Mouse (Mus musculus): ENCODE results near the gene Camk1d. TPM values are rescaled to one million over a fixed set of nuclear protein-coding genes. Genes with fewer than 3 reads are reported as not detected.
"Not testable (repeated sequence)": the region's sequence is repeated elsewhere in the genome, so short reads cannot be mapped to it uniquely, and the experiment has no call there.

Camk1d gene
- total RNA-seq, 4 experiments from 2014 or later, result 133 to 174 (median 152) TPM

DNA sequence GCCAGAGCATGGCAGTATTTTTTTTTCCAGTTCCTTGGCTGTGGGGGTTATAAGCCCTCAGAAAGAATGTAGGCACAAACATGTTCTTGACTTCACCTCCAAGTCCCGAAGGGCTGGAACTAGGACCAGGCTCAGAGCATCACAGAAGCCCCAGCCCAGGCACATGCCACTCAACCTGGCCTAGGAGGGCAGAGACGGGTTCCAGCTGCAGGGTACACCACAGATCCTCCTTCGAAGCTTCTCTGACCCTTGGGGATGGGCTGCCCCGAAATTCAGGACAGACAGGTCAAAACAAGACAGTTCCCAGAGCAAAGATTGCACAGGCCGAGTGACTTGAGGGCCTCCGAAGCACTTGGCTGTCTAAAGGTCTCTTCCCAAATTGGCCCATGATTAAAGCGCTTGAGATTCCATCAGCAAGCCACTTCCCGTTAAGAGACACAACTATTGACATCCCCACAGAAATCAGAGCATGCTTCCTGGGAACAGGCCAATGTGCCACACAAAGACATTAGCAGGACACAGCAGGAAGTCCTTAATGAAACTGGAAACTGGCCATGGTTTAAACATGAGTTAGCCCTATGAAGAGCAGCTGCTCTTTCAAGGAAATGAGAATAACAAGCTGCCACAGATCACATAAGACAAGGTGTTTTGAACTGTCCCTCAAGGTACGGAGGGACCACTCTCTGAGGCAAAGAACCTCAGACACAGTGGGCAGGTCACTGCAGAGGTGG, 136.8 kb downstream of the Camk1d start:
- DNase-seq (ENCODE audit: low spot score in 2 of 2), result no peak

DNA sequence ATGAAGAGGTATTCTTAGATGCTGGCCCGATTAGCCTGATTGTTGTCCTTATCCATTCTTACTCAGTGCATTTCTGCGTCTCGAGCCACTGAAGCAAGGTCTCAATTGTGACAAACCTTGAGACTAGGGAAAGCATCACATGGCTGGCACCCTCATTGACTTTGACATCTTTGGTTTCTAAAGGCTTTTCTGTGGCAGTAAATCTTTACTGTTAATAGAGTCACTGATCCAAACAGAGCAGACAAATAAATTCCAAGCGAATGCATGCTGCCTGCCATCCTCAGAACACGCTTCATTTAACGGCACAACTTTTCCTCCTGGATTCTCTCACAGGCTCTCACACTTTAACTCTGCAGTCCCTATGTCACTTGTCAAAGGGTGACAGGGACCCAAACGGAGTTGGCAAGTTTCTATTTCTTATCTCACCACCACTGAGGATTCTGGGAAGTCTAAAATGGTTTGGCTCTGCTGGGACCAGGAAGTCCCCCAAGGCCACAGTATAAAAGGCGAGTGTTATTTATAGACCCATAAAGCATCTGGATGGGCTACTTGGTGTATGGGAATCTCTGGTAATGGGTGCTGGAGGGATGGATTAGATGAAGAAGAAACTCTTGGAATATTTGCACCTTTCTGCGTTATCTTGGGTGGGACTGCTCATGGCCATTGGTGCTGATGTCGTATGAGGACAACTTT, 141.9 kb downstream of the Camk1d start:
- DNase-seq (ENCODE audit: low spot score in 2 of 2), result no peak

DNA sequence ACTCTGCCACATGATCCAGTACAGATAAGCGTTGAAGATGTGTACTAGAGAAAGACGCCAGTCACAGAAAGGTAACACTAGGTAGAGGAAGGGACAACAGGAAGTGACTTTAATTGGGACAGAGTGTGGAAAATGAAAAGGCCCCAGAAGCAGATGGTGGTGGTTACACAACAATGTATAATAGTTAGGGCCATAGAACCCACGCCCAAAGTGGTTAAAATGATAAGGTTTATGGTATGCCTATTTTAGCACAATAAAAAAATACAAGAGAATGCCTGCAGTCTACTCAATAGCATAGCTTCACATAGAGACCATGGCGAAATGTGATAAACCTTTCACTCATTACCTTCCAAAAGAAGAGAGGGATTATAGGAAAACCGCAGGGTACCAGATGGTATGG, 147.7 kb downstream of the Camk1d start:
- DNase-seq (ENCODE audit: low spot score in 2 of 2), result no peak

DNA sequence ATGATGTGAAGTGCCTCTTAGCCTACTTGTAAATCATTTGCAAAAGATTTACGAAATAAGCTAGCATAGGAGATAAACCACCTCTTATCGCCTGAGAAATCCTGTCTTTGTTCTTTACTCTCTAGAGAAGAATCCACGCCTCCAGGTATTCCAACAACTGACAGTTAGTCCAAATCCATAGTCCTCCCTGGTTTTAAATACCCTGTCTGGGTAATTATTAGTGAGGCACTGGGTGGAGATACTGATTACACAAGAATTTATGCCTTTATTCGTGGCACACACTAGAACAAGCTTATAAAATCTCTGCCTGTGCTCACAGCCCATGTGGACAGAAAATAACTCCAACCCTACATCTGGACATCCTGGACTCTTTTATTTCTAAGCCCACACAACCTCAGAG, 150.6 kb downstream of the Camk1d start:
- no peak for DNase-seq (ENCODE audit: low spot score in 2 of 2)

DNA sequence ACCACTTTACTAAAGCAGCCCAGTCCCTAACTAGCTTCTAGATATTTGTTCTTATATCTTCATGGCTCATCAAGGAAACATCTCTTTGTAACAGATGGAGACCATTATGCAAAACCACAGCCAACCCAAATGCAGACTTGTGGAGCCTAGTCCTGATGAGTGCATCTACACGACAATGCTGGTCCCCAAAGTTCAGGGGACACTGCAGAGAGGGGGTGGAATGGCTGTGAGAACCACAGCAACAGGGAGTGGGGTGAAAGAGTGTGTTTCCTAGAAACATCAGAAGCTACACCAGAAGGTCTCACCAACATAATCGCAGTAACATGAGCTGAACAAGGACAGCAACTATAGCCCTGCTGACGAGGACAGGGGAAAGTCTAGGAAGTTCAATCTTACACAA, 152.9 kb downstream of the Camk1d start:
- DNase-seq (ENCODE audit: low spot score in 2 of 2), result no peak

DNA sequence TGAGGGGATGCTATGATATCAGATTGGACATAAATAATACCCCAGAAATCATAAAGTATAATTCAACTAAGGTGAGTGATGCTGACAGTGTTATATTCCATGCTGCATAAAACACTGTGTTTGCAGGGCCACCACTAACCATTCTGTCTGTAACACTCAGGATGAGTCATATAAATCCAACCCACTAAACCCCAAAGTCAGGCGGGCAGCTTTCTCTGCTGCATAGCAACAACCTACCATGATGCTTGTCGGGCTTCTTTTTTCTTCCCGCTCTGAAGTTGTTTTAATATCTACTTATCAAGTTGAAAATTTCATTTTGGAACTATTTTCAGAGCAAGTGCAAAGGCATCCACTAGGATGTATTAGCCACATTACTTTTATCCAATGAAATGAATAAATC, 161.1 kb downstream of the Camk1d start:
- peak in 1 of 2 experiments; percentile 40 for DNase-seq (ENCODE audit: low spot score in 2 of 2)

DNA sequence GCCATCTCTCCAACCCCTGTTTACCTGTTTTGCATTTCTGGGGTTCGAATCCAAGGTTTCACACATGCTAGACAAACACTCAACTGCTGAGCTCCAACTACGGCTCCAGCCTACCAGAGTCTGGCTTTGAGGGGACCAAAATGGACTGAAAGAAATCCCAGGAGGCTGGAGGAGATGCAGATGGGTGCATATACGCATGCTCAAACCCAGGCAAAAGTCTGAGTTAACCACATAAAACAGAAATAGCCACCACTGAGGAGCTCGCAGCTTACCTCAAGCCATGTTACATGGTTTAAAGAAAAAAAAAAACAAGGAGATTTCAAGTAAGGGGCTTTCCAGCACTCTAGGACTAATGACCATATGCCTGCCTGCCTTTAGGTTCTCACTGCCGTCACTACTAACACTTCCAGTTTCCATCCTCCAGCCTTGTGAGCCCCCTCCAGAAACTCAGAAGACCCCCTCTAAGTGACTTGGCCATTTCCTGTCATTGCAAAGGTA, 162.5 kb downstream of the Camk1d start:
- DNase-seq (ENCODE audit: low spot score in 2 of 2), result no peak

DNA sequence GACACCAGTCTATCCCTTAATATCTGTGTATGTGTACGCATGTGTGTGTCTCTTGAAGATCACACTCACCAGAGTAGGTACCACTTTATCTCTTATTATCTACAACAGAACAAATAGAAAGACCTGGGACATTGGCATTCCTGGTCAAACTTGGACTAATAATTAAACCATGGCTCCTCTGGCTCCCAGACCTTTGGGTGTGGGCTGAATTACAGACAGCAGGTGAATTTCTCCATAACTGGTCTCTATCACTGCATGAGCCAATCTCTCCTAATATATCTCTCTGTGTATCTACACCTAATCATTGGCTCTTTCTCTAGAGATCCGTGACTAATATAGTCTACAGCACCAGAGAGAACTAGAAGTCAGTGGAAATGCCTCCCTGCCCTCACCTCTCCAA, 165.0 kb downstream of the Camk1d start:
- DNase-seq (ENCODE audit: low spot score in 2 of 2), result no peak

DNA sequence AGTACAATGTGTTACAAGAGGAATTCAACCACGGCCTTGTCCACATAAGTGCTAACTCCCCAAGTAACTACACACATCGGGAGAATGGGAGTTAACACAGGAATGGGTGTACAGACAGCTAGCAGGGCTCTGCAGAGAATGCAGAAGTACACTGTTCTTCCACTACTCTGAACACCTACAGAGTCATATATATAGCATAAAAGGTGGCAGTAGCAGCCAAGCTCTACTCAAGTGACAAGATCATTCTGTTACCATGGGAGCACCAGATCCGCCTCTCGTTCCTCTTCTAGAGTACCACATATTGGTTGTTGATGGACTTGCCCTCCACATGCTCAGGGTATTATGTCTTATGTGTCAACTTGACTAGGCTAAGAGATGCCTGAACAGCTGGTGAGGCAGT, 165.4 kb downstream of the Camk1d start:
- no peak for DNase-seq (ENCODE audit: low spot score in 2 of 2)

DNA sequence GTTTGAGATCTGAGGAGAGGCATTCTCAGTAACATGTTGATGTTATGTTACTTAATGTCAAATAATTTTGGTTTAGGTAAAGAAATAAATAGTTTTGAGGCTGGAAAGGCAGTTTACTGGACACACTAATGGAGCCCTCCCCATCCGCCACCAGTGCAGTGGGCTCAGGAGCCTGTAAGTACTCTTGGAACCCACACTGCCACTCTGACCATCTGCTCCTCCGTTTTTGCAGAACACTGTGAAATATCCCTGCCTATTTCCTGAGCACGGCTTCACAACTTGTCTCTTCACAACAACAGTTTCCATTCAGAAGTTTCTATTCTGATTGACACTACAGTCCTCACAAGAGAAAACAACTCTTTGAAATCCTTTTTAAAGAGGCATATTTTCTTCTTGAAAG, 173.4 kb downstream of the Camk1d start:
- DNase-seq (ENCODE audit: low spot score in 2 of 2), result peak in 1 of 2 experiments; percentile 48

DNA sequence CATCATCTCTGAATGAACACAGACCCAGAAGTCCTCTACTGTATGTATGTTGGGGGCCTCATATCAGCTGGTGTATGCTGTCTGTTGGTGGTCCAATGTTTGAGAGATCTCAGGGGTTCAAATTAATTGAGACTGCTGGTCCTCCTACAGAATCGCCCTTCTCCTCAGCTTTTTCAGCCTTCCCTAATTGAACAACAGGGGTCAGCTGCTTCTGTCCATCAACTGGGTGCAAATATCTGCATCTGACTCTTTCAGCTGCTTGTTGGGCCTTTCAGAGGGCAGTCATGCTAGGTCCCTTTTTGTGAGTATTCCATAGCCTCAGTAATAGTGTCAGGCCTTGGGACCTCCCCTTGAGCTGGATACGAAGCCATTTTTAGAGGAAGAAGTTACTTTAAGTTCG, 174.4 kb downstream of the Camk1d start:
- DNase-seq (ENCODE audit: low spot score in 2 of 2), result not testable (repeated sequence)

DNA sequence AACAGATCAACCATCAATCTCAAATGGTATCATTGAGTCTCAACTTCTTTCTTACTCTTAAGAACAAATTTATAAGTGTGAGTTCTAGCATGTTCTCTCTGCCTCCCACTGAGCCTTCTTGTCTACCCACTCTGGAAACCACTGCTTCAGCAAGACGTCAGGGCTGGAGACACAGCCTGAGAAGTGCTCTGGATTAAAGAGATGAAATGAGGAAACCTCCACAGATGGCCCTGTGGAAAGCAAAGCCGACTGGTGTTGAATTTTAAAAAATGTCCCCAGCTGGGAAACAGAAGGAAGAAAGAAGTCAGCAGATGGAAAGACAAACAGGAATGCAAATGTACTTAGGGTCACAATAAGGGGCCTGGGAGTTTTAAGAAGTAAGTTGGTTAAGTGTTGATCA, 180.4 kb downstream of the Camk1d start:
- peak; percentile 49 to 51 for DNase-seq (ENCODE audit: low spot score in 2 of 2)

DNA sequence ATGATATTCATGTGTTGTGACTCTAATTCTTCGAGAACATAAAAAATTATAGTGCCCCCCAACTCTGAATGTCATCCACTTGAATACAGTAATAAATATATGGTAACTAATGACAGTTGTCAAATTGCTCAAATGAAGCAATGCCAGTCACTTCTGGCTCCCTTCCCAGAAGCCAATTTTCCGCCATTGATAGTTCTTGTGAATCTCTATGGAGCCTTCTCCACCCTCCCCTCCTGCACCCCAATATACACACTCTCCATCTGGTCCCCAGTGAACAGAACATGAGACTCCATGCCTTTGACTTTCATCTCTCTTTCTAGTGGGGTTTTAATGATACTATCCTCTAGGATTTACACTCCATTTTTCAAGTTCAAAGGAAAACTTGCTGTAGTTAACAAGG, 184.3 kb downstream of the Camk1d start:
- peak in 1 of 2 experiments; percentile 25 for DNase-seq (ENCODE audit: low spot score in 2 of 2)

DNA sequence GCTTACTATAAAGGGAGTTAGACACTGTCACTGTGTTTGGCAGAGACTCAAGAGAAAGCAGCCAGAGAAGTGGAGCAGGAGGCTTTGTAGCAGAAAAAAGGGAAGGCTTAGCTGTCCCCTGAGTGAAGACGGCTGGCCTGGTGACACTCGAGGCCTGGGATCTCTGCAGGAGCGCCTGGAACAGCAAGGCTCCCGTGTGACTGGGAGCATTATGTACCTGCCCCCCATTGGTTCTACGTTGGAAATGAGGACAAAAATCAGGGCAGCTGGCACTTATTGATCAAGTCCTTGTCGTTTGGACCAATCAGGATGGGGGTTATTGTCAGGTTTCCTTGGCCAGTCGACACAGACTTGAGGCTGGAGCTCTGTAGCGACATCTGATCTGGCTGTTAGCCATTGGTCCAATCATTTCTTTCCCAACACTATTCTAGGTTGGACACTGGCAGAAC, 195.1 kb downstream of the Camk1d start:
- peak in 1 of 2 experiments; percentile 21 for DNase-seq (ENCODE audit: low spot score in 2 of 2)

DNA sequence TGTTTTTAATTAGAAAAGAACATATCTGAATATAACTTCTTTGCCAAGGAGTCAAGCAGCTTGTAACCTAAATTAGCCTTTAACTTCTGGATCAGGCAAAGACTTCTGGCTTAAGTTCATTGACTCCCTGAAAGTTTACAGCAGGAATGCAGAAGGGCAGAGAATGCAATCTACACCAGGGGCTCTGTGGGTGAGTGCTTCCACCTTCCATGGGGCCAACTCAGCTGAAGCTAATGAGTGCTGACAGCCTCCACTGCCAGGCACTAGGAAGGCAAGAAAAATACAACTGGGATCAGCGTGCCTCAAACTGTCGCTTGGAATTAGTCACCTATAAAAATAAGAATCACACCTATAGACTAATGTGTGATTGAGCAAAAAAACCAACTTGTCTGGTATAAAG, 199.2 kb downstream of the Camk1d start:
- DNase-seq (ENCODE audit: low spot score in 2 of 2), result no peak

DNA sequence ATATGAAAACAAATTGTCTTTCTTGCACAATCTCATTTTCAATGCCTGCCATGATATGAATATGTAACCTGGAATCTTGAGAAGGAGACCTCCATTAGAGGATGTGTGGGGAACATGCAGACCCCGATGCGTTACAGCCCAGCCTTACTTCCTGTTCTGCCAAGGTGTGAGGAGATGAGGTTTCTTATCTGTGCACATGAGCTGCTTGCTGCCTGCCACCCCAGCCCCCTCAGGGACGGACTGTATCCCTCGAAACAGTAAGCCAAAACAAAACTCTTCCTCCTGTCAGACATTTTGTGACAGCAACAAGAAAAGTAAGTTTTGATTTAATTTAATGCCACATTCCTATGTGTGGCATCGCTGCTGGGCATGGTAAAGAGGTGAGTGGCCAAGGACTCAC, 200.2 kb downstream of the Camk1d start:
- DNase-seq (ENCODE audit: low spot score in 2 of 2), result no peak

DNA sequence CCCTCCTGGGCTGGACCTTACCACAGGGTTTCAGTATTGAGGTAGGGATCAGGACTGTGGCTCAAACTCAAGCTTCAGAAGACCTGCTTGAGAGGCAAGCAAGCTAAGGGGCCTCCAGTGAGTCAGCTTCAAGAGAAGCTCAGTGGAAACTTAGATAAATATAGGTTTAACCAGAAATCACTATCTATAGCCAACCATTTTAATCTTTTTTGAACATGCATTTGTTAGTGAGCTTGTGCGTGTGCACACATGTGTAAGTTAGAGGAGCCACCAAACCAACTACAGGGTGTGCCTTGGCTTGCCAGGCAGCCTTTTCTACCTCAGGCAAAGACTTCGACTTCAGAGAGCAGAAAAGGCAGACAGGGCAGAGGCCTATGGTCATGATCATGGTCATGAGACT, 200.7 kb downstream of the Camk1d start:
- no peak for DNase-seq (ENCODE audit: low spot score in 2 of 2)

DNA sequence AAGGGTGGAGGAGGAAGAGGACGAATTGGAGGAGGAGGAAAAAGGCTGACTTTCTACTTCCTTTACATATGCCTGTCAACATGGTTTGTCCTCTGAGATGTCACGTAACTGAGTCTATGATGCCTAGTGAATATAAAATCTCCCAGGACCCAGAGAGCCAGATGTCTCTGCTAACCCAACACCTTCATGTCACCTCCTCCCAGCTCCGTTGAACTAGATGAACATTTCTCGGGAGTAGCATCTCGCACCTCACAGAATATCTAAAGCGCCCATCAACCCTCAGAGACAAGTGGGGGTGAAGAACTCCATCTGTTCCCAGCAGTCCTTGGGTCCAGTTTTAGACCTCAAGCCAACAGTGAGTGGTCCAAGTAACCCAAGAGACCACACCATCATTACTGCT, 204.3 kb downstream of the Camk1d start:
- no peak for DNase-seq (ENCODE audit: low spot score in 2 of 2)

DNA sequence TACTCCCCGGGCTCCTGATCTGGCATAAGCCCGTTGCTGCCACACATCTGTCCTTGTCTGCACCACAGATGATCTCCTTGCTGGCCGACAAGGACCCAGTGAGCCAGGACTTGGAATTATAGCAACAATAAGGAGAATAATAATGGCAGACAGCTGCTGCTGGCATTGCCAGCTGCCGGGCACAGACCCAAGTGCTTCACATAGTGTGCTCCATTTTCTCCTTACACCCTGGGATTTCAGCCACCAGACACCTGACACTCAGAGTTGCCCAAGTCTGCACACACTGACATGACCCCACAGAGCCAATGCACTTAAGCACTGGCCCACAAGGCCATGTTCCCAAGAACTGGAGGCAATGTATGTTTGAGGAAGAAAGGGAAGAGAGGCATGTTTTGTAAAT, 214.7 kb downstream of the Camk1d start:
- DNase-seq (ENCODE audit: low spot score in 2 of 2), result no peak

DNA sequence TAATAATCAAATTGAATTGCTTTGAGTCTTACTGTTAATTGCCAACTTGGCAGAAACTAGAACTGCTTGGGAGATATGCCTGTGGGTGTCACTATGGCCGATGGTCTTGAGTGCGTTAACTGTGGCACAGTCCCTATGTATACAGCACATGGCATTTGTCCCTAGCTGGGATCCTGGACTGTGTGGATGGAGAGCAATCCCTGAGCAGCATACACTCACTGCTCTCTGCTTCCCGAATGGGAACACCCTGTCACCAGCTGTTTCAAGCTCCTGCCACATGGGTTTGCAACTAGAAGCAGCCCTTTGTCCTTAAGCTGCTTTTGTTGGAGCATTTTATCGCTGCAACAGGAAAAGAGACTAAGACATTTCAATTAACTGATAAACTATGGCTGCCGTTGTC, 224.4 kb downstream of the Camk1d start:
- no peak for DNase-seq (ENCODE audit: low spot score in 2 of 2)

DNA sequence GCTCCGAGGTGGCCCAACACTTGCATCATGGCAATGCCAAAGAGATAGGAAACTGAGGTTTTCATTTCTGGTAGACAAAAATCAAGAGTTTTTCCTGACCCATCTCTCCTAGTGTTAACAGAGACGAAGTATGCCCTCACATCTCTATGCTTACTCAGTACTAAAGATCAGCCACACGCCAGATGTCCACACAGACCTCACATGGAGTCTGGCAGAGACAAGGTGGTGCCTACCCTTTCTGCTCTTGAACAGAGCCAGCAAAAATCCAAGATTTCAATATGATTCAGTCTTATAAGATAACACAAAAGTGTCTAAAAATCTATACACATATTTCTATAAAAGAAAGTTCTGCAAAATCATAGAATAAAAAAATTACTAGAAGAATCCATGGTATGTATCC, 227.0 kb downstream of the Camk1d start:
- DNase-seq (ENCODE audit: low spot score in 2 of 2), result no peak

DNA sequence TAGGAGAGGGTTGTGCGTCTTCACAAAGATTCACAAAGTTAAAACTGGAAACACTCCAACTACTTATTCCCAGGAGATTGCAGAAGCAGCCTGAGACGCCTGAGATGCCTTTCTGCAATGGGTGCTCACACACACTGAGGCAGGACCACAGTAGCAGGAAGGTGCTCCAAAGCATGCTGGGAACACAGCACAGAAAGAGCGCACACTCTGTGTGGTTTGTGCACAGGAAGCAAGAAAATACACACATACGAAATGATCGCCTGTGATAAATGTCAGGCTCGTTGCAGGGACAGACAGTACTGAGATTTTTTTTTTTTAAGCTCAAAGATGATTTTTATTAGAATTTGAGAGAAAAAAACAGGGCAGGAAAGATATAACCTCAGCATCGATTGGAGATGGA, 227.7 kb downstream of the Camk1d start:
- no peak for DNase-seq (ENCODE audit: low spot score in 2 of 2)

DNA sequence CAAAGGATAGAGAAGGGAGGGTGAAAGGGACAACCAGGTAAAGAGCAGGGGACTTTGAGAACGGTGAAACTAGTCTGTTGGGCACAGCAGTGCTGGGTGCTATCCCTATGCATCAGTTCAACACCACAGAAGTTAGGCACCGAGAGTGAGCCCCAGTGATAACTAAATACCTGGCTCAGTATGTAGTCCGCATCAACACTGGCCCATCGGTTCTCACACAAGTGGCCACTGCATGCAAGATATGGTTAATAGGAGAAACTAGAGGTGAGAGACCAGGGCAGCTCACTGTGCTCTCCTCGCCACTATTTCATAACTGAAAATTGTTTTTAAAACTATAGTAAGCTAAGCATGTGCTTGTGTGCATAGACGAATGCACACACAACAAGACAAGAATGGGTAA, 228.5 kb downstream of the Camk1d start:
- no peak for DNase-seq (ENCODE audit: low spot score in 2 of 2)

All from layer of hippocampus, adult 8-10 months (tissue).